7 mouse cellular contexts compared by ENCODE assay signal in genomic region chr11:62494754-62495275, GRCm38 (mm10). TPM values are rescaled to one million over a fixed set of nuclear protein-coding genes. Genes with fewer than 3 reads are reported as not detected.
DNase-seq lines count a peak whose midpoint lies in the region; ATAC-seq and TF ChIP-seq lines count a peak whose summit lies in the region.

No protein-coding gene starts in this region.

- no peak overlapping the region for H3K4me2 ChIP-seq in forebrain, postnatal 0 days (ENCODE audit: low read depth)
- no peak overlapping the region for H3K4me2 ChIP-seq in hindbrain, embryonic 16.5 days (ENCODE audit: low read length)

- no peaks in the 10 kb centered on the region for H3K4me1 ChIP-seq in forebrain, postnatal 0 days (ENCODE audit: insufficient read depth)
- H3K4me1 ChIP-seq in hindbrain, embryonic 16.5 days (ENCODE audit: control insufficient read depth, insufficient read depth, low read depth, low read length): peaks cover 5% of the 10 kb centered on the region
- no peaks in the 10 kb centered on the region for H3K4me1 ChIP-seq in testis, adult 2 months (ENCODE audit: control insufficient read depth, insufficient read depth, low read length)

- no peak overlapping the region for H3K9ac ChIP-seq in forebrain, postnatal 0 days
- H3K9ac ChIP-seq in hindbrain, embryonic 16.5 days (ENCODE audit: low read depth, low read length): peak overlapping the region; percentile 35

- H3K4me3 ChIP-seq in forebrain, postnatal 0 days (ENCODE audit: low read depth, low read length): no peak overlapping the region
- no peak overlapping the region for H3K4me3 ChIP-seq in hindbrain, embryonic 16.5 days (ENCODE audit: low read length)
- no peak overlapping the region for H3K4me3 ChIP-seq in testis, adult 2 months (ENCODE audit: control insufficient read depth, low read depth, low read length)

- WGBS in forebrain, postnatal 0 days: 6% methylated on average over 6 of the region's 6 CpGs
- 5% methylated on average over 6 of the region's 6 CpGs for WGBS in hindbrain, embryonic 16.5 days

- no peaks in the 10 kb centered on the region for H3K36me3 ChIP-seq in forebrain, postnatal 0 days (ENCODE audit: insufficient read depth)
- no peaks in the 10 kb centered on the region for H3K36me3 ChIP-seq in hindbrain, embryonic 16.5 days (ENCODE audit: control insufficient read depth, insufficient read depth, low read length)
- no peaks in the 10 kb centered on the region for H3K36me3 ChIP-seq in testis, adult 2 months (ENCODE audit: control insufficient read depth, insufficient read depth, low read length)

- no peak for TF ChIP-seq CTCF in forebrain, postnatal 0 days (IDR thresholded peaks at IDR 0.05; ENCODE audit: low read depth)
- TF ChIP-seq CTCF in testis, adult 2 months (IDR thresholded peaks at IDR 0.05; ENCODE audit: control insufficient read depth, insufficient read depth, insufficient replicate concordance, low read depth, low read length): no peak

- no peak for TF ChIP-seq POLR2A in testis, adult 2 months (IDR thresholded peaks at IDR 0.05; ENCODE audit: control insufficient read depth, low read depth, low read length)

- H3K27ac ChIP-seq in forebrain, postnatal 0 days (ENCODE audit: low read depth, low read length): no peak overlapping the region
- peak overlapping the region; percentile 48; the same call in 1 of the 2 replicates for H3K27ac ChIP-seq in hindbrain, embryonic 16.5 days (ENCODE audit: low read depth, low read length)
- peak overlapping the region; percentile 3 for H3K27ac ChIP-seq in testis, adult 2 months (ENCODE audit: control insufficient read depth, insufficient read depth, low read depth, low read length)

- DNase-seq in ES-CJ7 (ENCODE audit: low read depth, low spot score): peak; percentile 99
- DNase-seq in adrenal gland, adult (ENCODE audit: inconsistent age in 2 of 2, low spot score in 1 of 2): peak; percentile 47 to 84
- DNase-seq in forebrain, postnatal 0 days: no peak
- DNase-seq in left cerebral cortex, adult 9 months (ENCODE audit: low spot score in 2 of 2): peak; percentile 15 to 29

- no peaks in the 10 kb centered on the region for H3K9me3 ChIP-seq in forebrain, postnatal 0 days (ENCODE audit: low read length)
- no peaks in the 10 kb centered on the region for H3K9me3 ChIP-seq in hindbrain, embryonic 16.5 days (ENCODE audit: control insufficient read depth, low read length)

- H3K27me3 ChIP-seq in forebrain, postnatal 0 days (ENCODE audit: insufficient read depth, low read length): no peaks in the 10 kb centered on the region
- no peaks in the 10 kb centered on the region for H3K27me3 ChIP-seq in hindbrain, embryonic 16.5 days (replicated peaks; ENCODE audit: control insufficient read depth, insufficient read depth, low read length)
- no peaks in the 10 kb centered on the region for H3K27me3 ChIP-seq in testis, adult 2 months (ENCODE audit: control insufficient read depth, insufficient read depth, low read length)

- ATAC-seq in forebrain, postnatal 0 days: peak; percentile 55; the same call in 1 of the 2 replicates
- no peak for ATAC-seq in hindbrain, embryonic 16.5 days
- peak; percentile 55 for ATAC-seq in megakaryocyte-erythroid progenitor cell, adult 5-6 weeks (replicated peaks; ENCODE audit: low FRiP score, low TSS enrichment, poor library complexity, severe bottlenecking)

RNA-seq across cellular contexts. Expression of gene Ncor1, which starts 36.5 kb away (rescaled TPM):
- total RNA-seq in forebrain, postnatal 0 days (2014; rRNA removed): 117 and 122 TPM in 2 replicates
- 108 and 153 TPM in 2 replicates for polyA plus RNA-seq in forebrain, postnatal 0 days (2015; fragmentation: Nextera tagmentation; extraction: Ambion mirVana)
- polyA plus RNA-seq in hindbrain, embryonic 16.5 days (2015; fragmentation: Nextera tagmentation; extraction: Ambion mirVana): 60.1 and 135 TPM in 2 replicates
- total RNA-seq in megakaryocyte-erythroid progenitor cell, adult 5-6 weeks (2014; fragmentation: Nextera tagmentation): 282 and 352 TPM in 2 replicates
- total RNA-seq in megakaryocyte-erythroid progenitor cell, adult 5-6 weeks (2017): 261 and 277 TPM in 2 replicates
- polyA plus RNA-seq in testis, adult 2 months (2012; rRNA removed): 73.7 and 76.2 TPM in 2 replicates

RNA-seq across cellular contexts. Expression of gene Pigl, which starts 36.6 kb away (rescaled TPM):
- 4.6 and 4.8 TPM in 2 replicates for total RNA-seq in forebrain, postnatal 0 days (2014; rRNA removed)
- polyA plus RNA-seq in forebrain, postnatal 0 days (2015; fragmentation: Nextera tagmentation; extraction: Ambion mirVana): 4.6 and 5.9 TPM in 2 replicates
- polyA plus RNA-seq in hindbrain, embryonic 16.5 days (2015; fragmentation: Nextera tagmentation; extraction: Ambion mirVana): 8.3 and 10.8 TPM in 2 replicates
- 10.6 and 12.0 TPM in 2 replicates for total RNA-seq in megakaryocyte-erythroid progenitor cell, adult 5-6 weeks (2014; fragmentation: Nextera tagmentation)
- total RNA-seq in megakaryocyte-erythroid progenitor cell, adult 5-6 weeks (2017): 2.0 and 3.2 TPM in 2 replicates
- polyA plus RNA-seq in testis, adult 2 months (2012; rRNA removed): 5.7 and 5.8 TPM in 2 replicates

RNA-seq across cellular contexts. Expression of gene Cenpv, which starts 44.2 kb away (rescaled TPM):
- total RNA-seq in forebrain, postnatal 0 days (2014; rRNA removed): 79.0 and 112 TPM in 2 replicates
- polyA plus RNA-seq in forebrain, postnatal 0 days (2015; fragmentation: Nextera tagmentation; extraction: Ambion mirVana): 50.8 and 68.0 TPM in 2 replicates
- 23.8 and 50.7 TPM in 2 replicates for polyA plus RNA-seq in hindbrain, embryonic 16.5 days (2015; fragmentation: Nextera tagmentation; extraction: Ambion mirVana)
- total RNA-seq in megakaryocyte-erythroid progenitor cell, adult 5-6 weeks (2014; fragmentation: Nextera tagmentation): 113 and 115 TPM in 2 replicates
- total RNA-seq in megakaryocyte-erythroid progenitor cell, adult 5-6 weeks (2017): 56.1 and 64.9 TPM in 2 replicates
- polyA plus RNA-seq in testis, adult 2 months (2012; rRNA removed): 874 and 878 TPM in 2 replicates

RNA-seq across cellular contexts. Expression of gene Ubb, which starts 56.2 kb away (rescaled TPM):
- 1,115 and 1,190 TPM in 2 replicates for total RNA-seq in forebrain, postnatal 0 days (2014; rRNA removed)
- polyA plus RNA-seq in forebrain, postnatal 0 days (2015; fragmentation: Nextera tagmentation; extraction: Ambion mirVana): 4,663 and 5,112 TPM in 2 replicates
- 4,470 and 4,568 TPM in 2 replicates for polyA plus RNA-seq in hindbrain, embryonic 16.5 days (2015; fragmentation: Nextera tagmentation; extraction: Ambion mirVana)
- total RNA-seq in megakaryocyte-erythroid progenitor cell, adult 5-6 weeks (2014; fragmentation: Nextera tagmentation): 729 and 731 TPM in 2 replicates
- total RNA-seq in megakaryocyte-erythroid progenitor cell, adult 5-6 weeks (2017): 1,059 and 1,094 TPM in 2 replicates
- polyA plus RNA-seq in testis, adult 2 months (2012; rRNA removed): 5,144 and 5,757 TPM in 2 replicates

Comparison
In these comparisons a context has a peak if more than half of its experiments do, and no peak if none do; other contexts are left out.
1. RNA of gene Cenpv, which starts 44.2 kb away (polyA plus RNA-seq): 874 to 878 TPM in testis, adult 2 months; 50.8 to 68.0 TPM in forebrain, postnatal 0 days and 23.8 to 50.7 TPM in hindbrain, embryonic 16.5 days; every median in the first group is over 10 times any median in the second.